Comparison of ENCODE assay signal across 20 mouse cellular contexts in genomic region chr11:120060634-120061033, GRCm38 (mm10).
"Had no signal": no experiment of that assay in that cellular context is flagged by ENCODE, and none has a peak within 500 bp of the region (broad histone marks: within the 10 kb centered on the region; RNA-seq: fewer than 3 reads in every experiment).

No protein-coding gene starts in this region.

- H3K4me1 ChIP-seq: lung, embryonic 15.5 days; midbrain, embryonic 13.5 days; midbrain, embryonic 15.5 days; neural tube, embryonic 12.5 days had no signal

- H3K4me3 ChIP-seq: lung, embryonic 15.5 days; megakaryocyte, embryonic 14.5 days; midbrain, embryonic 13.5 days; midbrain, embryonic 15.5 days; neural tube, embryonic 12.5 days had no signal

- DNase-seq: liver, postnatal 0 days; lung, adult 2 months; lung, postnatal 14 days; lung, postnatal 36 days; retina, postnatal 1 day; right cerebral cortex, adult 18-20 months; right cerebral cortex, postnatal 25 days; right cerebral cortex, postnatal 4 days; spleen, adult 18-20 months; thymus, adult 18-20 months; thymus, postnatal 14 days; thymus, postnatal 36 days had no signal

- H3K27ac ChIP-seq: lung, embryonic 15.5 days; macrophage; midbrain, embryonic 13.5 days; midbrain, embryonic 15.5 days; neural tube, embryonic 12.5 days had no signal

- H3K9ac ChIP-seq: liver, postnatal 0 days; lung, embryonic 15.5 days; midbrain, embryonic 13.5 days; midbrain, embryonic 15.5 days; neural tube, embryonic 12.5 days had no signal

- H3K4me2 ChIP-seq: lung, embryonic 15.5 days; midbrain, embryonic 11.5 days; midbrain, embryonic 13.5 days; midbrain, embryonic 15.5 days; neural tube, embryonic 12.5 days had no signal

- ATAC-seq: liver, postnatal 0 days; lung, postnatal 0 days; midbrain, embryonic 13.5 days; midbrain, embryonic 15.5 days had no signal

- H3K9me3 ChIP-seq: lung, embryonic 15.5 days; megakaryocyte, embryonic 14.5 days; midbrain, embryonic 13.5 days; midbrain, embryonic 15.5 days; neural tube, embryonic 12.5 days had no signal

- H3K27me3 ChIP-seq: lung, embryonic 15.5 days; midbrain, embryonic 13.5 days; midbrain, embryonic 15.5 days; neural tube, embryonic 12.5 days had no signal
